In the genomic region with DNA sequence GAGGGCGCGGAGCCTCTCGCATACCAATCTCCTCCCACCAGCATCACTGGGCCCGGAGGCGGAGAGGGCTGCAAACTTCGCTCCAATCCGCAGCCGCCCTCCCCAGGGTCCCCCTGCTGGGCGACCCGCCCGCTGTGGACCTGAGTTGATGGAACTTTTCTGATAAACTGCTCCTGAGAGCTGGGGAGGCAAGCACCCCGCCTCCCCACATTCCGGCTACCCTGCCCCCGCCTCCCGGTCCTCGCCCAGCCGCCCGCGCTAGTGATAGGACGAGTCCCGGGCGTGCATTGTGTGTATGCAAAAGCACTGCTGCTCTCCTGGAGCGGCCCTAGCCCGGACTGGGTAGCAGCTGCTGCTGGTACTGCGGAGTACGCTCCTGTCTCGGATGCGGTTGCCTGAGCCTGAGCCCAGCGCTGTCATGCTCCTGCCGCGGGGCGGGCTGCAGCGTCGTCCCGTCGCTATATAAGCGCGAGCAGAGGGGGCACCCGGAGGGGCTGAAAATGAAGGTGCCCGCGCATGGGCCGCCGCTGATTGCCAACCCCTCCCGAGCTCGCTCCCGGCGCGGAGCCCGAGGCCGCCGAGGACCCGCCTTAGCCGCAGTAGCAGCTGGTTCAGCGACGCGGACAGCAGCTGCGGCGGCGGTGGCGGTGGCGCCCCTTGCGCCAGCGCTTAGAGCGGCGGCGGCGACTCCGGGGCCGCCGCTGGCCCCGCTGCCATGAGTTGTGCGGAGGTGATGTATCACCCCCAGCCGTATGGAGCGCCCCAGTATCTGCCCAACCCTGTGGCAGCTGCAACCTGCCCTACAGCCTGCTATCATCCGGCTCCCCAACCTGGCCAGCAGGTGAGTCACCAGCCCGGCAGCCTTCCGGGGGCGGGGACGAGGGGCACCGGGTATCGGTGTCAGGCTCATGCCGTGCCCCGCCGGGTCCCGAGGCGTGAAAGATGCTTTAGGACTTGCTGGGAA, we compare ENCODE assay signal across 8 mouse cellular contexts. TPM values are rescaled to one million over a fixed set of nuclear protein-coding genes. Genes with fewer than 3 reads are reported as not detected.
DNase-seq lines count a peak whose midpoint lies in the region; ATAC-seq and TF ChIP-seq lines count a peak whose summit lies in the region.

TSS of gene Vgll3 (plus strand) at position 340 of the 964 bp plus-strand sequence.

- no peaks in the 10 kb centered on the region for H3K36me3 ChIP-seq in ES-Bruce4 (ENCODE audit: control insufficient read depth, insufficient read depth, low read length, poor library complexity, severe bottlenecking)
- no peaks in the 10 kb centered on the region for H3K36me3 ChIP-seq in lung, embryonic 14.5 days (ENCODE audit: insufficient read depth)

- no peak for TF ChIP-seq CTCF in ES-Bruce4 (IDR thresholded peaks at IDR 0.05; ENCODE audit: low read depth, low read length)
- TF ChIP-seq CTCF in bone marrow macrophage, adult 2 months (IDR thresholded peaks at IDR 0.05; ENCODE audit: low read depth, low read length): no peak
- peak; percentile 46 for TF ChIP-seq CTCF in layer of hippocampus, adult 2 months (conservative IDR thresholded peaks at IDR 0.05)
- TF ChIP-seq CTCF in lung, embryonic 14.5 days (IDR thresholded peaks at IDR 0.05; ENCODE audit: low read depth): peak; percentile 56

- no peaks in the 10 kb centered on the region for H3K4me1 ChIP-seq in ES-Bruce4 (ENCODE audit: control insufficient read depth, insufficient read depth, low read length)
- no peaks in the 10 kb centered on the region for H3K4me1 ChIP-seq in bone marrow macrophage, adult 2 months (ENCODE audit: control insufficient read depth, insufficient read depth, low read length)
- H3K4me1 ChIP-seq in lung, embryonic 14.5 days (ENCODE audit: insufficient read depth): 0 out of 2 replicates have a peak, but pooled peaks cover 3% of the 10 kb centered on the region

- no peak for TF ChIP-seq EP300 in ES-Bruce4 (IDR thresholded peaks at IDR 0.05; ENCODE audit: insufficient read depth, low read depth, low read length)

- intact Hi-C loops in heart, postnatal 25 days (cut with DNase I): no loop called here

- H3K27me3 ChIP-seq in ES-Bruce4 (ENCODE audit: control insufficient read depth, insufficient read depth, low read length, poor library complexity, severe bottlenecking): no peaks in the 10 kb centered on the region; the same call in none of the 2 replicates
- peaks cover 8% of the 10 kb centered on the region for H3K27me3 ChIP-seq in lung, embryonic 14.5 days (ENCODE audit: insufficient read depth, low read length)

- H3K4me2 ChIP-seq in lung, embryonic 14.5 days: peak within 1 kb of the TSS; percentile 93

- TF ChIP-seq POLR2A in ES-Bruce4 (IDR thresholded peaks at IDR 0.05; ENCODE audit: insufficient read depth, low read length): no peak
- TF ChIP-seq POLR2A in bone marrow macrophage, adult 2 months (IDR thresholded peaks at IDR 0.05; ENCODE audit: borderline replicate concordance, low read depth, low read length): no peak

- WGBS in lung, embryonic 14.5 days: under 1% methylated on average over 70 of the region's 86 CpGs

- peak within 1 kb of the TSS; percentile 27 for H3K9ac ChIP-seq in ES-Bruce4 (ENCODE audit: low read depth, poor library complexity, severe bottlenecking)
- H3K9ac ChIP-seq in lung, embryonic 14.5 days: peak within 1 kb of the TSS; percentile 49

- H3K9me3 ChIP-seq in ES-Bruce4 (replicated peaks; ENCODE audit: control insufficient read depth, insufficient read depth, low read length, poor library complexity, severe bottlenecking): no peaks in the 10 kb centered on the region
- peaks cover 4% of the 10 kb centered on the region; the same call in 1 of the 2 replicates for H3K9me3 ChIP-seq in lung, embryonic 14.5 days (ENCODE audit: low read depth, low read length)

- peak within 1 kb of the TSS; percentile 56 for H3K27ac ChIP-seq in ES-Bruce4 (ENCODE audit: insufficient read depth, low read length)
- H3K27ac ChIP-seq in bone marrow macrophage, adult 2 months (ENCODE audit: insufficient read depth, low read depth, low read length): no peak within 1 kb of the TSS
- peak within 1 kb of the TSS; percentile 29; the same call in 1 of the 2 replicates for H3K27ac ChIP-seq in layer of hippocampus, adult 2 months
- H3K27ac ChIP-seq in lung, embryonic 14.5 days (ENCODE audit: low read depth): peak within 1 kb of the TSS; percentile 73

- DNase-seq in forelimb bud, embryonic 11.5 days (ENCODE audit: low read depth, low spot score): peak; percentile 77
- peak; percentile 60 for DNase-seq in heart, postnatal 25 days (ENCODE audit: low spot score)
- peak; percentile 9 to 11 for DNase-seq in layer of hippocampus, adult 2 months (ENCODE audit: low spot score in 2 of 2)
- peak; percentile 82 for DNase-seq in lung, embryonic 14.5 days
- DNase-seq in ovary, postnatal 10 days (ENCODE audit: low spot score): peak; percentile 38
- DNase-seq in c-Kit-positive CD71-positive TER-119-positive erythroid progenitor cells, embryonic 14.5 days (ENCODE audit: low spot score): no peak

- H3K4me3 ChIP-seq in ES-Bruce4 (ENCODE audit: low read depth, low read length): peak within 1 kb of the TSS; percentile 79
- peak within 1 kb of the TSS; percentile 47 for H3K4me3 ChIP-seq in bone marrow macrophage, adult 2 months (ENCODE audit: insufficient read depth, low read length)
- peak within 1 kb of the TSS; percentile 70 for H3K4me3 ChIP-seq in layer of hippocampus, adult 2 months
- peak within 1 kb of the TSS; percentile 59 for H3K4me3 ChIP-seq in lung, embryonic 14.5 days (ENCODE audit: low read depth, low read length)

- peak; percentile 99 for ATAC-seq in lung, embryonic 14.5 days (ENCODE audit: insufficient read depth)

RNA-seq across cellular contexts. Expression of gene Vgll3, which starts in this region (rescaled TPM):
- polyA plus RNA-seq in ES-Bruce4 (2011; ENCODE audit: insufficient read depth, insufficient read length, low read depth, missing spikeins): 31.1 and 34.7 TPM in 2 replicates
- polyA plus RNA-seq in bone marrow macrophage, adult 2 months (2012; ENCODE audit: insufficient read depth, insufficient read length, missing spikeins): 1.5 and 1.7 TPM in 2 replicates
- 1 to 10 TPM; 3.5 to 6.0 TPM for total RNA-seq in heart, postnatal 25 days (2021)
- 1 to 10 TPM; 1.7 to 2.3 TPM for total RNA-seq in layer of hippocampus, adult 2 months (2021)
- 1.8 and 1.9 TPM in 2 replicates for polyA plus RNA-seq in lung, embryonic 14.5 days (2014; fragmentation: Nextera tagmentation; extraction: Ambion mirVana)

Comparison
In these comparisons a context has a peak if more than half of its experiments do, and no peak if none do; other contexts are left out.
1. RNA of gene Vgll3 (polyA plus RNA-seq): 31.1 to 34.7 TPM in ES-Bruce4; 1.8 to 1.9 TPM in lung, embryonic 14.5 days and 1.5 to 1.7 TPM in bone marrow macrophage, adult 2 months; every median in the first group is over 10 times any median in the second.
2. CTCF ChIP-seq: peak in layer of hippocampus, adult 2 months (single experiment) and lung, embryonic 14.5 days (single experiment); none in ES-Bruce4 (single experiment) and bone marrow macrophage, adult 2 months (single experiment).
3. Peak in every context shown above with its lines, with median percentiles within 50 percentile points of each other: H3K4me3 ChIP-seq.